Mouse (Mus musculus) limb, embryonic 14.5 days (tissue): Measurements from ENCODE around the gene Morf4l1. TPM values are rescaled to one million over a fixed set of nuclear protein-coding genes. Genes with fewer than 3 reads are reported as not detected.
"Not testable (repeated sequence)": the region's sequence is repeated elsewhere in the genome, so short reads cannot be mapped to it uniquely, and the experiment has no call there.

Experiments used
- ATAC-seq: fragments of 200-750 bp; cut with Nextera tagmentation; 2 replicates; pipeline ENCODE4 v1.8.0; 2017; ENCODE audit warnings: low read depth, moderate number of reproducible peaks, moderate TSS enrichment; ENCODE audit not compliant: low FRiP score
- DNase-seq: peaks from one replicate; pipeline ENCODE4 v3.0.0-alpha.2; 2015; ENCODE audit warnings: low spot score
- H3K27ac ChIP-seq: fragments of 300-500 bp; sonication (generic); replicated peaks from 2 replicates; pipeline ENCODE4 v1.5.1; 2014; ENCODE audit warnings: low read depth, mild to moderate bottlenecking, low read length, moderate library complexity, mixed read lengths
- H3K27me3 ChIP-seq: fragments of 300-500 bp; sonication (generic); 2 replicates; pipeline ENCODE4 v1.6.1; 2014; ENCODE audit warnings: low read length, mixed read lengths; ENCODE audit not compliant: control insufficient read depth, insufficient read depth
- H3K36me3 ChIP-seq: fragments of 300-500 bp; sonication (generic); 2 replicates; pipeline ENCODE4 v1.6.1; 2014; ENCODE audit warnings: mild to moderate bottlenecking, low read length, moderate library complexity, mixed read lengths; ENCODE audit not compliant: control insufficient read depth, insufficient read depth
- H3K4me1 ChIP-seq: fragments of 300-500 bp; sonication (generic); 2 replicates; pipeline ENCODE4 v1.6.1; 2014; ENCODE audit warnings: antibody characterized with exemption, low read length, mixed read lengths; ENCODE audit not compliant: control insufficient read depth, insufficient read depth
- H3K4me2 ChIP-seq: fragments of 300-500 bp; sonication (generic); replicated peaks from 2 replicates; pipeline ENCODE4 v1.6.1; 2014; ENCODE audit warnings: low read depth, mild to moderate bottlenecking, low read length, moderate library complexity; ENCODE audit not compliant: severe bottlenecking
- H3K4me3 ChIP-seq: fragments of 300-500 bp; sonication (generic); replicated peaks from 2 replicates; pipeline ENCODE4 v1.5.1; 2014; ENCODE audit warnings: low read length
- H3K9ac ChIP-seq: fragments of 300-500 bp; sonication (generic); 2 replicates; pipeline ENCODE4 v1.6.1; 2014; ENCODE audit warnings: mild to moderate bottlenecking, low read depth, low read length, moderate library complexity; ENCODE audit not compliant: severe bottlenecking
- H3K9me3 ChIP-seq: fragments of 300-500 bp; sonication (generic); 2 replicates; pipeline ENCODE4 v1.6.1; 2016; ENCODE audit warnings: low read length; ENCODE audit not compliant: control insufficient read depth
- POLR2A ChIP-seq: fragments of 200-500 bp; IDR thresholded peaks from 2 replicates; pipeline ENCODE4 v1.8.0; 2012; ENCODE audit warnings: inconsistent platforms, mild to moderate bottlenecking, moderate library complexity, borderline replicate concordance; ENCODE audit not compliant: insufficient read depth, insufficient read length; ENCODE audit errors: extremely low read depth
- WGBS: fragments of 180-500 bp; shearing (Covaris S2); extraction: QIAGEN DNeasy Blood & Tissue Kit; methylation state at CpG from one replicate; pipeline ENCODE4 v1.1.7; 2014; 5-methylcytosine and 5-hydroxymethylcytosine counted together
- polyA plus RNA-seq, 2 experiments: library from polyadenylated mRNA; depleted of rRNA in 1 of 2; stranded (reverse) in 1 of 2; unstranded in 1 of 2; fragments of >200 nt; fragmentation: Nextera tagmentation in 1 of 2; extraction: Ambion mirVana in 1 of 2; gene quantifications; 2 replicates each; pipeline versions ENCODE4 v1.2.1 to v1.2.3; 2012 to 2014

Gene Morf4l1
- polyA plus RNA-seq, 2 experiments: 464 to 500 TPM

GRCm38 (mm10) chr9:90082992-90083391 lies 31.6 kb downstream of the Morf4l1 start:
- H3K9ac ChIP-seq: no peak overlapping the region
- no peaks in the 10 kb centered on the region for H3K27me3 ChIP-seq
- no peak overlapping the region for H3K27ac ChIP-seq
- no peak overlapping the region for H3K4me3 ChIP-seq
- peaks cover 11% of the 10 kb centered on the region for H3K36me3 ChIP-seq
- WGBS: 83% methylated on average over 1 of the region's 1 CpGs
- H3K4me1 ChIP-seq: no peaks in the 10 kb centered on the region
- TF ChIP-seq POLR2A: no peak
- H3K4me2 ChIP-seq: no peak overlapping the region
- ATAC-seq (0 out of 2 replicates have a peak, but pooled peaks have one; percentile 8), DNase-seq (no peak)
- H3K9me3 ChIP-seq: no peaks in the 10 kb centered on the region

DNA sequence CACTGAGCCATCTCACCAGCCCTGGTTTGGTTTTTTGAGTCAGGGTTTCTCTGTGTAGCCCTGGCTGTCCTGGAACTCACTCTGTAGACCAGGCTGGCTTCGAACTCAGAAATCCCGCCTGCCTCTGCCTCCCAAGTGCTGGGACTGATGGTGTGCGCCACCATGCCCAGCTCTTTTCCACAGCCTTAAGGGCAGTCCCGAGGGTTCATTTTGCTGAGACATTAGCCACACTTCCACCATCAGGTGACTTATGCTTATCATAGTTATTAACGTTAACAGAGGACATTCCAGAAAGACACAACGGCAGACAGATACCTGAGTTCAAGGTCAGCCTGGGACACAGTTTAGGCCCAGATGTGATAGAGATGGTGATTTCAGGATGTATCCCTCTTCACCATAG lies 32.6 kb downstream of the Morf4l1 start:
- H3K27me3 ChIP-seq: not testable (repeated sequence)
- WGBS: 88% methylated on average over 6 of the region's 6 CpGs

DNA sequence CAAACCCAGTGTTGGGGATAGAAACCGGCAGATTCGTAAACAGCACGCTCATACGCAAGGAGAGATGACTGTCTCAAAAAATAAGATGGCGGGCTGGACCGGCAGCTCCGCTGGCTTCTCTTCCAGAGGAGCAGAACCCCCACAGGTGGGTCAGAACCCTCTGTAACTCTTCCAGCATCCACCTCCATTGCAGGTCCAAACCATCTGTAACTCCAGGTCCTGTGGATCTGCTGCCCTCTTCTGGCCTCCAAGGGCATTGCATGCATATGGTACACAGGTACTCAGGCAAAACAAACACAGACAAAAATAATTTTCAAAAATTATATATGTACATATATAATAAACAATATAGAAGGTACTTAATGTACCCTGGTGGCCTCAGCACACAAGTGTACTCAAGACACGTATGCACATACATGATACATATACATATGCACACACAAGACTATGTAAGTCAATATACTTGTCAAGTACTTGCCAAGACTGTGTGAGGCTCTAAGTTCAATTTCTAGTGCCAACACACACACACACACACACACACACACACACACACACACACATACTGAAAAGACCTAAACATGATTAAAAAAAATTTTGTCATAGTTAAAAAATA lies 37.6 kb downstream of the Morf4l1 start:
- Histone ChIP-seq H3K9me3 (no peaks in the 10 kb centered on the region), H3K4me3 (no peak overlapping the region), H3K4me2 (no peak overlapping the region), H3K4me1 (no peaks in the 10 kb centered on the region), H3K9ac (no peak overlapping the region), H3K27me3 (no peaks in the 10 kb centered on the region), H3K36me3 (no peaks in the 10 kb centered on the region), H3K27ac (no peak overlapping the region)
- no peak for TF ChIP-seq POLR2A
- 56% methylated on average over 8 of the region's 8 CpGs for WGBS
- DNase-seq: peak; percentile 20
- ATAC-seq: 0 out of 2 replicates have a peak, but pooled peaks have one; percentile 31

More for the DNA sequence above, 32.6 kb downstream of the Morf4l1 start:
- not testable (repeated sequence) for H3K4me1 ChIP-seq, ATAC-seq, H3K4me2 ChIP-seq, H3K9me3 ChIP-seq, H3K36me3 ChIP-seq, H3K27ac ChIP-seq, H3K4me3 ChIP-seq, DNase-seq, H3K9ac ChIP-seq

DNA sequence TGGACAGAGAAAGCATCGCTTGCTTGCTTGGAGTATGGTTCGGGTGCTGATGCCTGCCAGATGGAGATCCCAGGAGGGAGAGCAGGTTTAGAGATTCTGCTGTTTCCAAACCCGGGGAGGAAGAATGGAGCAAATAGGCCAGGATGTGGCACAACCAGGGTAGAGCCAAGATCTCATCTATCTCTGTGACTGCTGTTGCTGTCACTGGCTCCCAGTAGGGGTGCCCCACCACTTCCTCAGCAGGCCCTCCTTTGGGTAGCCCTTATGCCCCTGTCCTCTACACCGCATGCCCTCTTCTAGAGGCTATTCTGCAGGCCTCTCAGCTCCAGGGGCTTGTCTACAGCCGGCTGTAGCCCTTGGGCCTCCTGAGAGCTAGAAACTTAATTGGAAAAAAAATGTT lies 38.4 kb downstream of the Morf4l1 start:
- no peak for ATAC-seq
- Histone ChIP-seq H3K4me3 (no peak overlapping the region), H3K27me3 (no peaks in the 10 kb centered on the region), H3K4me2 (no peak overlapping the region), H3K36me3 (no peaks in the 10 kb centered on the region), H3K9me3 (no peaks in the 10 kb centered on the region), H3K9ac (no peak overlapping the region), H3K27ac (no peak overlapping the region), H3K4me1 (no peaks in the 10 kb centered on the region)
- WGBS: 83% methylated on average over 5 of the region's 5 CpGs
- DNase-seq: no peak
- no peak for TF ChIP-seq POLR2A

DNA sequence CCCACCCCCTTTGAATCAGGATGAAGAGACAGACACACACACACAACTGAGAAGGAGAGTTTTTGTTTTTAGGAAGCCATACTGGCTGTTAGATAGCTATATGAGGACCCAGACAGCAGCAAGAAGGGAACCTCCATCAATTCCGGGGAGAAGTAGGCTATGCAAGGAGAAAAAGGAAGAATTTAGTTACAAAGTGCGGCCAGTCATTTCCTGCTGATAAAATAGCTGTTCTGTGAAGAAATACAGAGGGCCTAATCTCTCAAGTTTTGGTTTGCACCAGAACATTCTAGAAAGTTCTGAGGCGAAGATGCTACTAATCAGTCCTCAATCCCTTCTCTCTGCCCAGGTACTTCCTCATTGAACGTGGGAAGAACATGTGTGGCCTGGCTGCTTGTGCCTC lies 39.2 kb downstream of the Morf4l1 start:
- H3K4me2 ChIP-seq: no peak overlapping the region
- WGBS: 84% methylated on average over 4 of the region's 4 CpGs
- no peak for TF ChIP-seq POLR2A
- H3K27ac ChIP-seq: no peak overlapping the region
- no peaks in the 10 kb centered on the region for H3K9me3 ChIP-seq
- H3K4me3 ChIP-seq: no peak overlapping the region
- no peak for DNase-seq
- ATAC-seq: no peak
- no peaks in the 10 kb centered on the region for H3K27me3 ChIP-seq
- no peaks in the 10 kb centered on the region for H3K4me1 ChIP-seq
- H3K9ac ChIP-seq: no peak overlapping the region
- no peaks in the 10 kb centered on the region for H3K36me3 ChIP-seq

GRCm38 (mm10) chr9:90070174-90070573 lies 44.4 kb downstream of the Morf4l1 start:
- no peak for TF ChIP-seq POLR2A
- ATAC-seq (no peak), DNase-seq (no peak)
- Histone ChIP-seq H3K27me3 (no peaks in the 10 kb centered on the region), H3K9me3 (no peaks in the 10 kb centered on the region), H3K4me1 (no peaks in the 10 kb centered on the region), H3K36me3 (no peaks in the 10 kb centered on the region), H3K4me3 (no peak overlapping the region), H3K27ac (no peak overlapping the region), H3K4me2 (no peak overlapping the region), H3K9ac (no peak overlapping the region)
- 82% methylated on average over 7 of the region's 7 CpGs for WGBS
